Mouse (Mus musculus) ovary, postnatal 14 days (tissue): Measurements from ENCODE around the gene Efcab3.

ENCODE experiments used
- DNase-seq: peaks from one replicate; pipeline ENCODE4 v3.0.0; 2022; ENCODE audit warnings: low spot score

The Efcab3 gene

DNA sequence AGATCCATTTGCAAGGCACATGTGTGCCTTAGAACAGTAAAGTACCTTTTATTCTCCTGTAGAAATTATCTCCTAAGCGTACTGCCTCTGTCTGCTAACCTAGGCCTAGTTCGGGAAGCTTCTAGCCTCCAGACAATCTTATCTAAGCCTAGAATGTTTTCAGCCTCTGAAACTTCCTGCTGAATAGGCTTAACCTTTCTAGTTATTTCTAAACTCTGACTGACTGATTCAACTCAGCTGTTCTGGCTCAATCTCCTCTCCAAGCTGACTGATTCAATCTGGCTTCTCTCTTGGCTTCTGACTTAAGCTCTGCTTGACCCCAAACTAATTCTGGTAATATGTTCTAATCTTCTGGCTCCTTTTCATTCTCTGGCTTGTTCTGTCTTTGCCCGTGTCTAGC, 86.0 kb downstream of the Efcab3 start:
- no peak for DNase-seq

DNA sequence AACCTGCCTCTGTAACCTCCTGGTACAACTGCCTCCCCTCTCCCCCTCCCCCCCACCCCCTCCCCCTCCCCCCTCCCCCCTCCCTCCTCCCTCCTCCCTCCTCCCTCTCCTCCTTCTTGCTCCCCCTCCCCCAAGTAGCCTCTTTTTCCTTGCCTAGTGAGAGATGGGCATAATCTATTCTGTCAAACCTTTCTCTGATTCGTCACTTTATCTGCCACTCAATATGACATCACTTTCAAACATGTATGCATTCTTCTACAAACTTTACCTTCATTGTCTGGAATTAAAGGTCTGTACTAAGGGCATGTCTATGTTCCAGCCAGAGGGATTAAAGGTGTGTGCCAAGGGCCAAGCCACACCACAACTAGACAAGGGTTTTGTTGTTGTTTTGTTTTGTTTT, 86.4 kb downstream of the Efcab3 start:
- DNase-seq = no peak

GRCm38 (mm10) chr11:105150691-105151090, 87.3 kb downstream of the Efcab3 start:
- DNase-seq = no peak

DNA sequence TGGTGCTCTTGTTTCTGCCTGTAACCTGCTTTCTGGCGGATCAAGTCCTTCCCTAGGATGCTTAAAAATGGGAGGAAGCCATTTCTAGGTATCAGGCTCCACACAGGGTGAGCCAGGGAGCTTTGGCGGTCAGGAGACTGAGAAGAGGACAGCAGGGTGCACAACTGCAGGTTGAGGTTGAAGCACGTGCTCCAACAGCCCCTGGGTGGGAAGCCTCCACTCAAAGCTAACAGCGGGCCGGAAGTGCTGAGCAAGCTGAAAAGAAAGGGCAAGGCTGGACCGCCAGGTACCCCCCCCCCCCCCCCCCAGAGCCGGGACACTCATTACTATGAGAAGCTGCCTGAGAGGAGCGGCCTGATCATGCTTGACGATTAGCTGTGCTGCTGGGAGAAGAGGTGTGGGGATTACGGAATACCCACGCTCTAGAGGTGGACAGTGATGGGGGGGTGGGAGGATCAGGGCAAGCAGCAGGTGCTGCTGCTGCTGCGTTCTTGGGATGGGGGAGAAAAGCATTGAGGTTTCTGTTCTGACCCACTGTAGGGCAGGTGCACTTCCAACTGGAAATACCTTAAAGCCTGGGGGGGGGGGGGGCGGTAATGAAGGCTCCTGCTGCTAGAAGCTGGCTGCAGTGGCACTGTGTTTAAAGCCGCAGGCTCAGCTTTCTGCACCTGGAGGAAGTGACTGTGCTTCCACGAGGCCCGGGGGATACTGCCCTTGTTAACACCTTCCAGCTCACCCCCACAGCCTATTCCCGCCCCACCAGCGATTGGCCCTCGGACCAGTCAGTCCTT, 88.0 kb downstream of the Efcab3 start:
- DNase-seq = no peak

- DNase-seq = no peak
Observed at GRCm38 (mm10) chr11:105152017-105152300, 88.6 kb downstream of the Efcab3 start.

GRCm38 (mm10) chr11:105152357-105152899, 89.0 kb downstream of the Efcab3 start:
- DNase-seq = no peak

- peak; percentile 14 for DNase-seq
Observed at GRCm38 (mm10) chr11:105153068-105153833, 89.9 kb downstream of the Efcab3 start.

- no peak for DNase-seq
Observed at GRCm38 (mm10) chr11:105155915-105156314, 92.5 kb downstream of the Efcab3 start.

- no peak for DNase-seq
Observed at GRCm38 (mm10) chr11:105156748-105157267, 93.4 kb downstream of the Efcab3 start.

DNA sequence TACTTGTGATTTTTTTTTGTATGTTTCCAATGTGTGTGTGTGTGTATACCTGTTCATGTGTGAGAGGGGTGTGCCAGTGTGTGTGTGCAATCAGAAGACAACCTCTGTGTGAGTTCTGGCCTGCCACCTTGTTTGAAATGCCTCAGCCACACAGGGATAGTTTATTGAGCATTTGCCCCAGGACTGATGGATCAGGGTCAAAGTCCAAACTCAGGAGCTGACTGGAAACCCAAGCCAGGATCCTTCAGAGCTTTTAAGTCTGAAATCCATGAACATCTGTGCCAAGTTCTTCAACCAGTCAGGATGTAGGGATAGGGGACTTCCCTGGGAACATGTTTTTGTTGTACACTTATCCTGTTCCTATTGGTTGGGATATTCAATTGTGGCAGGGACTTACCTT, 94.7 kb downstream of the Efcab3 start:
- no peak for DNase-seq

DNA sequence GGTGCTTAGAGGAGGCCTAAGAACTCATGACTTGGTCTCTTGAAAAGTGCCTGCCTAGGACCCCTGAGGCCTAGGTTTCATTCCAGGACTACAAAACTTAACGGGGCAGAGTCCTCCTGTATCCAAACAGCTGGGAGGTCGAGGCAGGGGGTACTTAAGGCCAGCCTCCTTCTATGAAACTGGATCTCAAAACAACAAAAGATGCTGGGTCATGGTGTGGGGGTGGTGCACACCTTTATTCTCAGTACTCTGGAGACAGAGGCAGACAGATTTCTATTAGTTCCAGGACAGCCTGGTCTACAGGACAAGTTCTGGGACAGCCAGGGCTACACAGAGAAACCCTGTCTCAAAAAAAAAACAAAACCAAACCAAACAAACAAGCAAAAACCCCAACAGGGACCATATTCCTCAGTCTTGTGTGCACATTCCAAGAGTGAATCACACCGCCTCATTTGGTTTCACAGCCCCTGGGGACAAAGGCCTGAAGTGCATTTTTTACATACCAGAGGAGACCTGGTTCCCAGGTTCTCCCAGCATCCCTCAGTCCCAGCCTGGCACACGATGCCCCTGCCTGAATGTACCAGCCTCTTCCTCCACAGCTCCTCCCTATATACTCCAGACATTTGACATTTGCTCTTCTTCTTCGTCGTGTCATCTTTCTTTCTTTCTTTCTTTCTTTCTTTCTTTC, 96.4 kb downstream of the Efcab3 start:
- DNase-seq = no peak

- no peak for DNase-seq
Observed at GRCm38 (mm10) chr11:105161411-105161810, 98.0 kb downstream of the Efcab3 start.

DNA sequence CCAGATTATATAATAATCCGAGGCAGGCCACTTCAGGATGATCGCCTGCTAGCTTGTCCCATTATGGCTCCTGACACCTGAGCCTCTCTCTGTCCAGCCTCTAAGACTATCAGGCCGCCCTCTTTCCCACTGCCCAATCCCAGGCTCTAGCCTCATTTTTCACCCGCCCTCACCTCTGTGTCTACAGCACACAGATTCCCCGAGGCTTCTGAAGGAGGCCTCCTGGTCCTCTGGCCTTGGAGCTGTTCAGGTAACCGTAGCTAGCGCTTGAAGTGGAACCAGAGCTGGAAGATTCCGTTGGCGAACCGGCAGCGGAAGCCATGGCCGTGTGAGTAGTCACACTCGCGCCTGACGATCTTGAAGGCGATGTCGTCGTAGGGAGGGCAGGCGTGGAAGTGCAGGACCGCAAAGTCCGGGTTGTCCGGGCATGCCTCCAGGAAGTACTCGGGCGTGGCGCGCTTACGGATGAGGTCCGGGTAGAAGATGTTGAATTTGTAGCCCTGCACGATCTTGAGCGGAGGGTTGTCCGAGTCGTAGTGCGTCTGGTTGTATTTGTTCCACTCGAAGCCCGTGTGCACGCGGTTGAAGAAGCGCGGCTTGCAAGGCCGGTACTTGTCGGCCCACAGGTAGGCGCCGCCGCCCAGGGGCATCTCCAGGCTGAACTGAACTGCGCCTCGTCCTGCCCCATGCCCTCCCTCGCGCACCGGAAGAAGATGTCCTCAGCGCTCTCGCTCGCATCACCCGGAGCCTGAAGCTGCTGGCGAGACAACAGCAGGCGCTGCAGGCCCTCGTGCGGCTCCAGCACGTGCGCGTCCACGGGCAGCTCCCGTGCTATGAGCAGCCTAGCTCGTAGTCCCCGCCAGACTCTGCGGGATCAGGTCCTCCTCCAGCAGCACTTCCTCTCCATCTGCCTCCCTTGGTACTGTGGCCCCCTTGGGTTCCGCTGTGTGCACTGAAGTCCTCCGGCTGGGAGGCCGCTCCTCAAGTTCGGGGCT, 101.4 kb downstream of the Efcab3 start:
- DNase-seq = no peak

DNA sequence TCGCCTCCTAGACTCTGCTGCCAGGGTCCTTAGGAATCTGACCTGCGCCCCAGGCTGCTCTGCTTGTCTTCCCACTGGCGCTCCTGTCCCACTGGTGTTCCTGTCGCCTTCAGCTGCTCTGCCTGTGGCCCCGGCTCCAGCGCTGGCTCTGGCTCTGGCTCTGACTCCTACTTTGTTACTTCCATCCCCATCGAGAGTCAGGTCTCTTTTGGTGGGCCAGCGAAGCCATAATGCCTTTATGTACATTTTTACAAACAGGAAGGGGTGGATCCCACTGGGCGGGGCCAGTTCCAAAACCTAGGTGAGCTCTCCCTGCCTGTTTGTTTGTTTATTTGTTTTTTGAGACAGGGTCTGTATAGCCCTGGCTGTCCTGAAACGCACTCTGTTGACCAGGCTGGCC, 103.4 kb downstream of the Efcab3 start:
- no peak for DNase-seq
